Mouse (Mus musculus) retina, embryonic 14.5 days (tissue): ENCODE data around the gene Gipc1.

Experiments used
- DNase-seq: peaks from one replicate; pipeline ENCODE4 v3.0.0-alpha.2; 2015; ENCODE audit warnings: low spot score

Gipc1 gene

DNA sequence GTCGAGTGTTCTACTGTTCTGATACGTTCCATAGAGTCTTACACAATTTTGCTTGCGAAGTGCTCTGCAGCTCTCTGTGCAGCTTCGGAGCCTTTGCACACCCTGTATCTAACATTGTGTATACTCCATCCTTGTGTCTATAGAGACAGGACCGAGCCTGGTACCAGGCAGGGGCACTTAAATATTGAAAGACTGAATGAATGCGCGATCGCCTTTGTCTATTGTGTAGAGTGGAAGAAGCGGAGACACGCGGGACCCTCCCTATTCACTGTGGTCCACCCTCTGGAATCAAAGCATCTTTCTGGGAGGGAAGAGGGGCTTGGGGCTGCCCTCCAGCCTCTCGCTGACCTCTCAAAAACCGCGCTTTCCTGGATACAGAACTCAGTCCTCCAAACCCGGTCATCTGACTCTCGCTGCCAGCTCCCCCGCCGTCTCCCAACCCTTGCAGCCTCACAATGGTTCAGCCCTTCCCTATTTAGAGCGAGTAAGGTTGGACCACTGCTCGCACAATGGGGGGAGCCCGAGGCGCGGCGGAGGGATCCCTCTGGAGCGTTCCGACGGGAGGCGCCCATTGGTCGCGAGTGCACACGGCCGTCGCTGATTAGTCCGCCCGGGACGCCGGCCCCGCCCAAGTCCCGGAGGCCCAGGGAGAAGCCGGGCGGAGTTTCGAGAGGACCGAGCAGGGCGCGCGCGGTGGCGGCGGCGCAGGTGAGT, at the start of gene Gipc1:
Gipc1 (plus strand) TSS at position 648 of the 714 bp plus-strand sequence.
- peak; percentile 97 for DNase-seq

- DNase-seq, result peak; percentile 99
Measured at GRCm38 (mm10) chr8:83607661-83608397, 44.6 kb upstream of the Gipc1 start, which contains the start of the genes Tecr and Dnajb1. TSS of gene Tecr (minus strand) at chr8:83607971. TSS of gene Dnajb1 (plus strand) at chr8:83608193.

DNA sequence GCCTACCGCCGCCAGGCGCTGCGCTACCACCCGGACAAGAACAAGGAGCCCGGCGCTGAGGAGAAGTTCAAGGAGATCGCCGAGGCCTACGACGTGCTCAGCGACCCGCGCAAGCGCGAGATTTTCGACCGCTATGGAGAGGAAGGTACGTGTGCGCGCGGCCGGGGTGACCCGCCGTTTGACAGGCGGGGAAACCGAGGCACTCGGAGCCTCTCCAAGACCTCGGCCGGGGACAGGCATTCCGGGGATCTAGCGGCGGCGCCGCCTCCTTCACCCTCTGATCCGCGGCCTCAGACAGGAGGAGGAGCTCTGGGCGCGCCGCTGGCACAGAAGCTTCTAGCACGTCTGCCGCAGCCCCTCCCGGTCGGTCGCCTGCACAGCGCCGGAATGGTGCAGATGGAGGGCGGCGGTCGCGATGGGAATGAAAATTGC, 44.1 kb upstream of the Gipc1 start:
- peak; percentile 79 for DNase-seq

- no peak for DNase-seq
Measured at GRCm38 (mm10) chr8:83609086-83609485, 43.4 kb upstream of the Gipc1 start.

DNA sequence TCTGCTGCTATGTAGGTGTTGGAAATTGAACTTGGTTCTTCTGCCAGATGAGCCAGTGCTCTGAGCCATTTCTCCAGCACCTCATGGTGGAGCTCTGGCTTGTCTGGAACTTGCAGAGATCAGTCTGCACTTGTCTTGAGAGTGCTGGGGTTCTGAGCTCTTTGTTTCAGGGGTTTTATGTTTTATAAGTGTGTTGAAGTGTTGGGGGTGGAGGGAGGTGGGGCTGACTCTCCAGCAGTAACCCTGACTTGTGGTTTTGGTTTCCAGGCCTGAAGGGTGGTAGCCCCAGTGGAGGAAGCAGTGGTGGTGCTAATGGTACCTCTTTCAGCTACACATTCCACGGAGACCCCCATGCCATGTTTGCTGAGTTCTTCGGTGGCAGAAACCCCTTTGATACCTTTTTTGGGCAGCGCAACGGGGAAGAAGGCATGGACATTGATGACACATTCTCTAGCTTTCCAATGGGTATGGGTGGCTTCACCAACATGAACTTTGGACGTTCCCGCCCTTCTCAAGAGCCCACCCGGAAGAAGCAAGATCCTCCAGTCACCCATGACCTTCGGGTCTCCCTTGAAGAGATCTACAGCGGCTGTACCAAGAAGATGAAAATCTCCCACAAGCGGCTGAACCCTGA, 42.8 kb upstream of the Gipc1 start:
- no peak for DNase-seq

GRCm38 (mm10) chr8:83611921-83612320, 40.6 kb upstream of the Gipc1 start:
- no peak for DNase-seq

DNA sequence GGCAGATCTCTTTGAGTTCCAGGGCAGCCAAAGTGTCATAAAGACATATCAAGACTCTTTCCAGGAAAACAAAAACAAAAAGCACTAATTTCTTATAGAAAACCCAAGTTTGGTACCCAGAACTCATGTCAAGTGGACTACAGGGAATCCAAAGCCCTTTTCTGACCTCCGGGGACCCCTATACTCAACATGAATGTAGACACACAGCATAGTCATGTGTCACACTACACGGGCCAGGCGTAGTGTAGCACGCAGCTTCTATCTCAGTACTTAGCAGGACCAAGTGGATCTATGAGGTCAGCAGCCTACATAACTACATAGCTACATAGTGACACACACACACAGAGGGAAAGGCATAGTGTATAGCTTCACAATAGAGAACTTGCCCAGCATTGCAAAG, 38.8 kb upstream of the Gipc1 start:
- DNase-seq, result no peak

DNA sequence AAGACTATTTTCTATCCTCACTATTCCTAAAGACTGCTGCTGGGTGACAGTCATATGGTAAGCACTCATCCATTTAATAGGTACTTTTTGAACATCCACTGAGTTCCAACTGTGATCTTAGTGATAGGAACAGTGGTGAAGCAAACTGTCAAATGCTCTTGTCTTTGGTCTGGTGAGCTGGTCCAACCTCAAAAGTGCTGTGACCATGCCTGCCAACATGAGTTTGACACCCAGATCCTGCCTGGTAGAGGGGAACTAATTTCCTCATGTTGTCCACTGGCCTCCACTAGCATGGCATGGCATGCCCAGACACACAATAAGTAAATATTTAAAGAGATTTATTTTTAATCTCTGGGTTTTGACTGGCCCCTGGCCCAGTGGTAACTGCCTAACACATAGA, 35.9 kb upstream of the Gipc1 start:
- DNase-seq, result no peak

DNA sequence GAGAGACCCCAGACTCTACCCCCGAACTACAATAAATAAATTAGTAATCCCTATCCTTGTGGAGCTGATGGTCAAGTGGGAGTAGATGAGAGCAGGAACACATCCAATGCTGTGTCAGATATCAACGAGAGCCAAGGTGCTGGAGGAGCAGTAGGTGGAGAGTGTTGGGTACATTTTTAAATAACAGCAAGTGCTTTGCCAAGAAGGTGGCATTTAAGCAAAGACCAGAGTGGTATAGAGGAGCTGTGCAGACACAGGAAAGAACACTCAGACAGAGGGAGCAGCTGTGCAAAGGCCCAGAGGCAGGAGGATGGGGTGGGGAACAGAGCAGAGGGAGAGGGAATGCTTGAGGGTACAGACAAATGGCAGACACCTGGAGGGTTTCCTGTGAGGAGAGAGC, 35.4 kb upstream of the Gipc1 start:
- DNase-seq, result no peak

GRCm38 (mm10) chr8:83618566-83618965, 33.9 kb upstream of the Gipc1 start:
- DNase-seq, result no peak

DNA sequence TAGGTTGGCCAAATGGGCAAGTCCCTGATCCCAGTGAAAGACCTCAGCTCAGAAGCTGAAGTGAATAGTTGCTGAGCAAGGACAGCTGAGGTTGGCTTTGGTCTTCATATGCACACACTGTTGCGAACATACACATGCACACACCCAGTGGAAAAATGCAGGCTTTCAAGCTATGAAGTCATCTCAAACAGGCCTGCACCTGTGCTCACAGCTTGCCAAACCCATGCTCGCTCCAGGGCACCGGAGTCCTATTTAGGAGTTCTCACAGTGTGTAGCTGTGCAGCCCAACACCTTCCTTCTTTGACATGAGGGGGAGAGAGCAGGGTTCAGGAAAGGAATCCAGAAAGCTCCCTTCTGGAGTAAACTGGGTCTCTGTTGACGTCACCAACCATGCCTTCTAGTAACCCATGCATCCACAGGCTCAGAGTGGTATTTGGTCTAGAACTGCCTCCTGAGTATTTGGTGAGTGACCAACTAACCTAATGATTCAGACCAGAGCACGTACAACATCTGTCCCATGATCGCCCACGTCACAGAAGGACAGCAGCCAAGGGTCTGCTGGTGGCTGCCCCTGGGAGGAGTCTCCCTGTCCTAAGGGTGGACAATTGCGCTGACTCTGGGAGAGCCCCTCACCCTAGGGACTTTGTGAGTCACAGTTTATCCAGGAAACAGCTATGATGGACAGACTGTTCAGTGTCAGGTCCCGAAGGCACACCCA, 32.8 kb upstream of the Gipc1 start:
- DNase-seq, result no peak

DNA sequence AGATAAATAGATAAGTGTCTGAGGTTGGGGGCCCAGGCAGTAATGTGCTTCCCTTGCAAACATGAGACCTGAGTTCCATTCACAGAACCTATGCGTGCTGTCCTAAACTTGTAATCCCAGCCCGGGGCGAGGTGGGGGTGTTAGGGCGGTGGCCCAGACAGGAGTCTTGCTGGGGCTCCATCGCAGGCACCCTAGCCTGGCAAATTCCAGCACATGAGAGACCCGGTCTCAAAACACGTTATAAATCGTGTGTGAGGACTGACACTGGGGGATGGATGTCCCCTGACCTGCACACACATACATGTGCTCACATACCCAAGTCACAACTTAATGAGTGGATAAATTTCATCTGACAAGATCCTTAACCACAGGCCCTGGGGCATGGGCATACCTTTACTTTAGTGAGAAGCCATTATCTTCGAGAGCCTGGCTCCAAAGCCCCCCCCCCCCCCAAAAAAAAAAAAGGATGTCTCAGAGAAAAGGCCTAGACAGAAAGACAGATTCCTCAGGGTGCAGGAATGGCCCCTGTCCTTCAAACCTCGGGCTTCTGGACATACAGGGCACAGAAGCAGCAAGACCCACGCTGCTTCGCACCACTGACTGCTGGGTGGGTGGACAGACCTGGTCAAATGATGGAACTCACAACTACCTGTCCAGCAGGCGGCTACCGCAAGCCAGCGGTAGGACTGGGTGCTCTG, 30.6 kb upstream of the Gipc1 start:
- no peak for DNase-seq

- peak; percentile 86 for DNase-seq
Measured at GRCm38 (mm10) chr8:83622389-83622989, 30.0 kb upstream of the Gipc1 start.

DNA sequence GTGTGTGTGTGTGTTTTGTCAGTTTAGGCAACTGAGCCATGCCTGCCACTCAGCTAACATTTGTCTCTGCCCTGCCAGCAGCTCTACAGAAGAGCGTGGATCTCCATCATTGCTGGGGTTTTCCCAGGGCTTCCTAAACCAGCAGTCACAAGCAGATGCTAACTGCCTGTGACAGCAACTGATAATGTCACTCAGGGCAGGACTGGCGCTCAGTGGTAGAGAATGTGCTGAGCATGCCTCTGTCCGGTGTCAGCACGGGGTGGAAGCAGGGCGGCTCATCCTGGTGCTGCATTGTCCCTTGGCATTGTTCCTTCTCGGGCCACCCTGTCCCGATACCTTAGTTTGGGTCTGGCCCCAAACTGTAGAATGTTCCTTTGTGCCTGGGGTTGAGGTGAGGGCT, 28.9 kb upstream of the Gipc1 start:
- DNase-seq, result no peak

GRCm38 (mm10) chr8:83624739-83625138, 27.7 kb upstream of the Gipc1 start:
- DNase-seq, result no peak

DNA sequence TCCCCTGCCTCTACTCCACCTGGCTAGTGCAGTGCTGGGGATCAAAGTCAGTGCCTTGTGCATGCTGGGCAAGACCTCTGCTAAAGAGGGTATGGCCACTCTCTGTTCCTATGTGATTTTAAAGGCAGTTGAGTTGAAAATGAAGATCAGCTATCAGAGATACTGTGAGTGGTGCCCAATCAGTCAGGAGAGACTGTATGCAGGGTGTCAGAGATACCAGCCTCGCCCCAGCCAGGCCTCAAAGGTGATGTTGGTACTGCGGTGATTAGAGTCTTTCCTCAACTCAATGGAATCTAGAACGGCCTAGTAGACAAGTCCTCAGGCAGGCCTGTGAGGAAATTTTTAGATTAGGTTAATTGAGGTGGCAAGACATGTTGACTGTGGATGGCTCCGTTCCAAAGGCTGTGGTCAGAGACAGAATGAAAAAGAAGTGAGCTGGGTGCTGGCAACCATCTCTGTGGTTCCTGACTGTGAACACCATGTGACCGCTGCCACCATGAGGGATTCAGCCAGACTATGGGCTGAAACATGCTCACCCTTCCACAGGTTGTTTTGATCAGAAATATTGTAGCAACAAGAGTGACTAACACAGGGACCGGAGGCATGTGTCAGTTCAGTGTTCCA, 26.7 kb upstream of the Gipc1 start:
- DNase-seq, result no peak

DNA sequence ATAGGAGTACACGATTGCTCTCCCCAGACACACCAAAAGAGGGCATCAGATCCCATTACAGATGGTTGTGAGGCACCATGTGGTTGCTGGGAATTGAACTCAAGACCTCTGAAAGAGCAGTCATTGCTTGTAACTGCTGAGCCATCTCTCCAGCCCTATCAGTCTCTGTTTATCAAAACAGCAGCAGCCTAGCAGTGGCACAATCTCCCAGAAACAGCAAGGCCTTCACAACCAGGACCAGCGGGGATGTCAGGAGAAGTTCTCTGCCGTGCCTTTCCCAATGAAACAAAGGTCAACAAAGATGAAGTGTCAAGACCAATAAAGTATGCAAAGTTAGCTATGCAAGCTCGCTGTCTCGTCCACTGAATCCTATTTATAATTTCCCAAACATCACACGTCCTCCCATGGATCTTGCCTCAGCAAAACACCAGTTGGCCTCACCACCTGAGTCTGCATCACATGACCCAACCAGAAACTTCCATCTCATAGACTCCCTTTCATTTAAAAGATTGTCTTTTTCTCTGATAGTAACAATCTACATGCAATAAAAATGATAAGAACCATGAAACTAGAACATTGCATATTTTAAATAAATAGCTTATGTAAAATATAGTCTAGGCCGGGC, 20.3 kb upstream of the Gipc1 start:
- DNase-seq, result no peak

- no peak for DNase-seq
Measured at GRCm38 (mm10) chr8:83638856-83639255, 13.6 kb upstream of the Gipc1 start.

DNA sequence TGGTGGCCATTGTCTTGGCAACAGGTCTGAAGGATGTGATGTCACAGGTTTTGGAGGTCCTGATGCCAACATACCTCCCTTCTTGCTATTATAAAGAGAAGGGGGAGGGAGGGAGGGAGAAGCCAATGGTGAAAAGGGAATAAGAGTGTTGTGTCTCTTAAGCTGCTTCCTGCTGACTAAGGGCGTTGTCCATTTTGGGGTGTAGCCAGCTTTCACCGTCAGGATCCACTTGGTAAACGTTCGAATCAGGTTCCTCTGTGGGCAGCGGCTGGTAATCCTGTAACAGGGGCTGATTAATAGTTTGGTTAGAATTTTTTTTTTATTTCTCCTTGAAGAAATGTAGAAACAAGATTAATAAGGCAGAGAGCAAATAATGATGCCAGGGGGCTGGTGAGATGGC, 12.8 kb upstream of the Gipc1 start:
- no peak for DNase-seq

GRCm38 (mm10) chr8:83647511-83647910, 5.0 kb upstream of the Gipc1 start:
- DNase-seq, result no peak
